Mouse (Mus musculus) intestine, embryonic 15.5 days (tissue): ENCODE measurements around the gene Bmp6. TPM values are rescaled to one million over a fixed set of nuclear protein-coding genes. Genes with fewer than 3 reads are reported as not detected.

ENCODE experiments used
- ATAC-seq: fragments of 200-750 bp; cut with Nextera tagmentation; 2 replicates; pipeline ENCODE4 v1.8.0; 2017; ENCODE audit warnings: moderate TSS enrichment, moderate library complexity
- H3K27ac ChIP-seq: fragments of 300-500 bp; sonication (generic); 2 replicates; pipeline ENCODE4 v1.5.1; 2015; ENCODE audit warnings: mild to moderate bottlenecking, inconsistent platforms
- H3K27me3 ChIP-seq: fragments of 300-500 bp; sonication (generic); replicated peaks from 2 replicates; pipeline ENCODE4 v1.6.1; 2015; ENCODE audit warnings: inconsistent platforms
- H3K36me3 ChIP-seq: fragments of 300-500 bp; sonication (generic); 2 replicates; pipeline ENCODE4 v1.6.1; 2015; ENCODE audit warnings: inconsistent platforms
- H3K4me1 ChIP-seq: fragments of 300-500 bp; sonication (generic); replicated peaks from 2 replicates; pipeline ENCODE4 v1.6.1; 2015; ENCODE audit warnings: inconsistent platforms
- H3K4me2 ChIP-seq: fragments of 300-500 bp; sonication (generic); replicated peaks from 2 replicates; pipeline ENCODE4 v1.6.1; 2015; ENCODE audit warnings: mild to moderate bottlenecking, inconsistent platforms
- H3K4me3 ChIP-seq: fragments of 300-500 bp; sonication (generic); replicated peaks from 2 replicates; pipeline ENCODE4 v1.5.1; 2015; ENCODE audit warnings: inconsistent platforms
- H3K9ac ChIP-seq: fragments of 300-500 bp; sonication (generic); 2 replicates; pipeline ENCODE4 v1.6.1; 2015; ENCODE audit warnings: inconsistent platforms
- H3K9me3 ChIP-seq: fragments of 300-500 bp; sonication (generic); 2 replicates; pipeline ENCODE4 v1.6.1; 2016; ENCODE audit warnings: inconsistent platforms
- WGBS: fragments of 180-500 bp; shearing (Covaris S2); methylation state at CpG from one replicate; pipeline ENCODE4 v1.1.7; 2015; 5-methylcytosine and 5-hydroxymethylcytosine counted together
- polyA plus RNA-seq: library from polyadenylated mRNA; unstranded; fragments of >200 nt; fragmentation: Nextera tagmentation; extraction: Ambion mirVana; gene quantifications from 2 replicates; pipeline ENCODE4 v1.2.1, GENCODE M21; 2015

Gene Bmp6
- polyA plus RNA-seq, 1 experiment from 2014 or later = 1.5 TPM

GRCm38 (mm10) chr13:38525261-38525660 is 180.4 kb downstream of the Bmp6 start:
- peaks cover 8% of the 10 kb centered on the region; the same call in 1 of the 2 replicates for H3K36me3 ChIP-seq
- H3K4me2 ChIP-seq = no peak overlapping the region
- H3K9ac ChIP-seq = no peak overlapping the region
- H3K27me3 ChIP-seq = no peaks in the 10 kb centered on the region
- H3K4me3 ChIP-seq = no peak overlapping the region
- no peak overlapping the region for H3K27ac ChIP-seq
- no peaks in the 10 kb centered on the region for H3K9me3 ChIP-seq
- peaks cover 20% of the 10 kb centered on the region for H3K4me1 ChIP-seq
- ATAC-seq = no peak
- WGBS = 64% methylated on average over 3 of the region's 3 CpGs

GRCm38 (mm10) chr13:38526116-38526515 is 181.2 kb downstream of the Bmp6 start:
- Histone ChIP-seq H3K27ac (no peak overlapping the region), H3K4me3 (no peak overlapping the region)
- WGBS = 61% methylated on average over 2 of the region's 2 CpGs

DNA sequence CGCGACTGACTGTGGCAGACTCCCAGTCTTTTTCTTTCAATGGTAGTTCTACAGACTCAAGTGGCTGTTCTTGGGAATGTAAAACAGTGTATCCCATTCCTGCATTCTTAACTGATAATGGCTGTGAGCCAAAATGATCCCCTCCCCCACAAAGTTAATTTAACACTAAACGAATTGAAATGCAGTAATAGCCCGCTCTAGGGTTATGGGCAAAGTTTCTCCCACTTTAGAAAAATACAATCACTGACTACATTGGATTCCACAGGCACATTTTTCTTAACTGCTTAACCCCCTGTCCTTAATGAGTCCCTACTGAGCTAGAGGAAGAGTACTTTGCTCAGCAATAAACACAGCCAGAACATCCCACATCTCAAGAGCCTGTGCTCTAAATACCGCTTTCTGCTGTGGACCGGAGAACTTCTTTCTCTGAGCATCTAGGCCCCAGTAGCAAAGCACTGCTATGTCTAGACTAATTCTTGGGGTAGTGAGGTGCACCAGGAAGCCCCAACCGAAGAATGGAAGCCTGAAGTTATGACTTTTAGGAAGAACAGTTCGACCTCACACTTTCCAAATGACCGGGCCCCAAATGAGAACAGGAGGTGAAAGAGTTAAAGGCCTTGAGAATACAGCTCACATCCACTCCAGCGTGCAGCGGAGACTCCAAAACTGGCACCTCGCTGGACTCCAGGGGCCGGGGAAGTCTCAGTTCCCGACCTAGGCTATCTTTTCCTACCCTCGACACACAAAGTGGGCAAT is 182.3 kb downstream of the Bmp6 start:
- peak overlapping the region; percentile 93 for H3K9ac ChIP-seq
- peak overlapping the region; percentile 95 for H3K27ac ChIP-seq
- H3K4me1 ChIP-seq = peaks cover 20% of the 10 kb centered on the region
- ATAC-seq = peak; percentile 34
- H3K4me3 ChIP-seq = peak overlapping the region; percentile 98
- H3K4me2 ChIP-seq = peak overlapping the region; percentile 81
- no peaks in the 10 kb centered on the region for H3K9me3 ChIP-seq
- H3K27me3 ChIP-seq = no peaks in the 10 kb centered on the region
- 0 out of 2 replicates have a peak, but pooled peaks cover 3% of the 10 kb centered on the region for H3K36me3 ChIP-seq
- WGBS = 4% methylated on average over 15 of the region's 15 CpGs

More at GRCm38 (mm10) chr13:38526116-38526515, 181.2 kb downstream of the Bmp6 start:
- H3K36me3 ChIP-seq = peaks cover 8% of the 10 kb centered on the region; the same call in 1 of the 2 replicates
- H3K4me2 ChIP-seq = peak overlapping the region; percentile 81
- H3K4me1 ChIP-seq = peaks cover 20% of the 10 kb centered on the region
- no peak overlapping the region for H3K9ac ChIP-seq
- no peak for ATAC-seq
- H3K9me3 ChIP-seq = no peaks in the 10 kb centered on the region
- H3K27me3 ChIP-seq = no peaks in the 10 kb centered on the region

- Histone ChIP-seq H3K27me3 (no peaks in the 10 kb centered on the region), H3K9me3 (no peaks in the 10 kb centered on the region), H3K4me1 (peaks cover 20% of the 10 kb centered on the region), H3K4me3 (peak overlapping the region; percentile 98), H3K9ac (peak overlapping the region; percentile 93), H3K36me3 (0 out of 2 replicates have a peak, but pooled peaks cover 2% of the 10 kb centered on the region), H3K4me2 (peak overlapping the region; percentile 81), H3K27ac (peak overlapping the region; percentile 95)
- under 1% methylated on average over 84 of the region's 87 CpGs for WGBS
- peak; percentile 95 for ATAC-seq
Measured at GRCm38 (mm10) chr13:38527797-38528650, 183.1 kb downstream of the Bmp6 start.

- Histone ChIP-seq H3K4me1 (peaks cover 20% of the 10 kb centered on the region), H3K27me3 (no peaks in the 10 kb centered on the region), H3K27ac (peak within 1 kb of the TSS; percentile 95), H3K36me3 (no peaks in the 10 kb centered on the region), H3K4me2 (peak within 1 kb of the TSS; percentile 81), H3K9ac (peak within 1 kb of the TSS; percentile 93), H3K4me3 (peak within 1 kb of the TSS; percentile 98), H3K9me3 (no peaks in the 10 kb centered on the region)
- WGBS = 55% methylated on average over 9 of the region's 9 CpGs
- ATAC-seq = peak; percentile 8; the same call in 1 of the 2 replicates
Measured at GRCm38 (mm10) chr13:38528687-38529294, 183.9 kb downstream of the Bmp6 start, which contains the start of gene Txndc5. Gene Txndc5, minus strand, starts transcription at chr13:38528824.

DNA sequence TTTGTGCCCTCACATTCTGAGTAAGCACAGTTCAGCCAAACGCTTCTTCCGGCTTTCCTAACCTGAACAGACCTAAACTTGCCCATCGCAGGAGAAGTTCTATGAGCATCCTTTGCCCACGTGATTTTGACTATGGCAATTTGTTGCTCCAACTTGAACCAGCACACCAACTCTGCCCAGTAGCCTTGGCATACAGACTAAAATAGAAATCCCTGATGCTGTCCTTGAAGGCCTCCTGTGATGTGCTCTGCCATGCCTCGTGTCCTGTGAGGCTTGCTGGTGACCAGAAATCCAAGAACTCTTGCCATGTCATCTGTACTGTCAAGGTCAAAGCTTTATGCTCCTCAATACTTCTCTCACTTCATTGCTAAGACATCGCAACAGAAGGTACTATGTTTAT is 184.7 kb downstream of the Bmp6 start:
- Histone ChIP-seq H3K4me1 (peaks cover 20% of the 10 kb centered on the region), H3K36me3 (no peaks in the 10 kb centered on the region), H3K27ac (no peak overlapping the region), H3K9me3 (no peaks in the 10 kb centered on the region), H3K9ac (no peak overlapping the region), H3K27me3 (no peaks in the 10 kb centered on the region), H3K4me3 (no peak overlapping the region), H3K4me2 (no peak overlapping the region)
- ATAC-seq = no peak
- 85% methylated on average over 6 of the region's 6 CpGs for WGBS

- Histone ChIP-seq H3K27ac (no peak overlapping the region), H3K9ac (no peak overlapping the region), H3K27me3 (no peaks in the 10 kb centered on the region), H3K36me3 (no peaks in the 10 kb centered on the region), H3K4me2 (no peak overlapping the region), H3K4me3 (no peak overlapping the region), H3K4me1 (peaks cover 7% of the 10 kb centered on the region), H3K9me3 (no peaks in the 10 kb centered on the region)
- ATAC-seq = no peak
- WGBS = 92% methylated on average over 4 of the region's 4 CpGs
Measured at GRCm38 (mm10) chr13:38531498-38531897, 186.6 kb downstream of the Bmp6 start.

DNA sequence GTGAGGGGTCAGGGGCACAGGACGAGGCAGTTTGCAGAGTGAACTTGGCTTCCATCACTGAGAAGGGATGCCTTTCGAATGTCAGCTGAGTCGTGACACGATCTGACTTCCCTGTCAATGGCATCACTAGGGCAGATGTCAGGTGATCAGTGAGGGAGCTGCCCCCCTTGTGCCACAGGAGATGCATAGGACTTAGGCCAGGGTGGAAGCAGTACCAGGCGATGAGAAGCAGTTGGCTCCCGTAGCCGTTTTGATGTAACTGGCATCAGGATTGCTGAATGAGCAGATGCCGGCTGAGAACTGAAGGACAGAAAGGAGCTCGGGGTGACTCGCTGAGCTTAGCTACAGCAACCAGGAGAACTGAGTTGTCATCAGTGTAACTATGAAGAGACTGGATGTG is 188.6 kb downstream of the Bmp6 start:
- H3K4me3 ChIP-seq = no peak overlapping the region
- no peaks in the 10 kb centered on the region for H3K27me3 ChIP-seq
- WGBS = 82% methylated on average over 10 of the region's 10 CpGs
- ATAC-seq = no peak
- no peak overlapping the region for H3K27ac ChIP-seq
- no peaks in the 10 kb centered on the region for H3K36me3 ChIP-seq
- H3K4me2 ChIP-seq = no peak overlapping the region
- H3K4me1 ChIP-seq = peaks cover 5% of the 10 kb centered on the region
- no peaks in the 10 kb centered on the region for H3K9me3 ChIP-seq
- no peak overlapping the region for H3K9ac ChIP-seq

GRCm38 (mm10) chr13:38534016-38534415 is 189.1 kb downstream of the Bmp6 start:
- Histone ChIP-seq H3K9me3 (no peaks in the 10 kb centered on the region), H3K9ac (no peak overlapping the region), H3K4me2 (no peak overlapping the region), H3K4me1 (no peaks in the 10 kb centered on the region; the same call in 1 of the 2 replicates), H3K27ac (no peak overlapping the region), H3K36me3 (no peaks in the 10 kb centered on the region), H3K4me3 (no peak overlapping the region), H3K27me3 (no peaks in the 10 kb centered on the region)
- 28% methylated on average over 6 of the region's 6 CpGs for WGBS
- no peak for ATAC-seq

- 78% methylated on average over 6 of the region's 6 CpGs for WGBS
- H3K4me3 ChIP-seq = no peak overlapping the region
- no peak for ATAC-seq
- no peak overlapping the region for H3K4me2 ChIP-seq
- H3K4me1 ChIP-seq = no peaks in the 10 kb centered on the region
- H3K9ac ChIP-seq = no peak overlapping the region
- no peak overlapping the region for H3K27ac ChIP-seq
- H3K27me3 ChIP-seq = no peaks in the 10 kb centered on the region
- H3K36me3 ChIP-seq = no peaks in the 10 kb centered on the region
- no peaks in the 10 kb centered on the region for H3K9me3 ChIP-seq
Measured at GRCm38 (mm10) chr13:38534731-38535130, 189.8 kb downstream of the Bmp6 start.

GRCm38 (mm10) chr13:38537521-38537920 is 192.6 kb downstream of the Bmp6 start:
- Histone ChIP-seq H3K4me1 (no peaks in the 10 kb centered on the region), H3K27ac (no peak overlapping the region), H3K9me3 (no peaks in the 10 kb centered on the region), H3K36me3 (no peaks in the 10 kb centered on the region), H3K4me2 (no peak overlapping the region), H3K27me3 (no peaks in the 10 kb centered on the region), H3K9ac (no peak overlapping the region), H3K4me3 (no peak overlapping the region)
- ATAC-seq = no peak
